Mouse (Mus musculus): Measurements from ENCODE around the gene Frmpd3. TPM values are rescaled to one million over a fixed set of nuclear protein-coding genes. Genes with fewer than 3 reads are reported as not detected.
"Not testable (repeated sequence)": the region's sequence is repeated elsewhere in the genome, so short reads cannot be mapped to it uniquely, and the experiment has no call there.

Gene Frmpd3
- polyA plus RNA-seq (2015; fragmentation: Nextera tagmentation; extraction: Ambion mirVana) = 4.2 and 4.4 TPM in 2 replicates

DNA sequence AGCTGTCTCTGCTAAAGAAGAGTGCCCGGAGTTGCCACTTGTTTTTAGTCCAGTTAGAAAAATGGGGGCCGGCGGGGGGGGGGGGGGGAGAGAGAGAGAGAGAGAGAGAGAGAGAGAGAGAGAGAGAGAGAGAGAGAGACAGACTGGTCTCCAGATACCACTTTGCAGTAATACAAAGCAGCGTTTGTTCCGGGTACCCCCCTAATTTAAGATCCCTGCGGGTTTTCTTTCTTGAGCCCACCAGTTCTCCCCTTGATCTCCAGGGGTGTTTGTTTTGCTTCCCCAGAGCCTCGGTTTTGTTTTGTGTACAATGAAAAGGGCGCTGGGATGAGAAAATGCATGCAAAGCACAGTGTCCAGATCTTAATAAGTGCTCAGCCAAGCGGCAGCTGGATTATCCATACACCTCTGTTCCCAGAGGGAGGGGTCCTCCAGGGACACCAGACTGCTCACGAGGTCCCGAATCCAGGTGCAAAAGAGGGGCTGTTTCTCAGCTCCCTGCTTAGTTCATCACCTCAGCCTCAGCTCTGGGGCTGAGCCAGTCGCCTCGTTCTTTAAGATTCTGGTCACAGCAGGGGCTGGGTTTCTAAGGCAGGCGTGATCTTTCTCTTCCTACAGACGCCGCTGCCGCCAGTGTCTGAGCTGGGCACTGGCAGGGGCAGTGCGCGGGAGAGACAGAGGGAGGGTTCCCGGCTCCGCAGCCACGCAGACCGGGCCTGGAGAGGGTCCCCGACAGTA is at the start of gene Frmpd3:
Gene Frmpd3 (plus strand): TSS at position 608 of the 737 bp plus-strand sequence.
- no peaks in the 10 kb centered on the region for H3K9me3 ChIP-seq (replicated peaks)
- no peaks in the 10 kb centered on the region for H3K36me3 ChIP-seq
- H3K27me3 ChIP-seq (replicated peaks) = peaks cover 37% of the 10 kb centered on the region; the same call in 1 of the 2 replicates
- peak; percentile 88 for ATAC-seq (ENCODE audit: low FRiP score)
- WGBS = 21% methylated on average over 21 of the region's 24 CpGs
- H3K4me2 ChIP-seq = peak within 1 kb of the TSS; percentile 65
- H3K9ac ChIP-seq (replicated peaks) = peak within 1 kb of the TSS; percentile 51
- peak within 1 kb of the TSS; percentile 41 for H3K4me3 ChIP-seq (replicated peaks)
- H3K4me1 ChIP-seq = peaks cover 9% of the 10 kb centered on the region; the same call in 1 of the 2 replicates
- H3K27ac ChIP-seq (replicated peaks) = 0 out of 2 replicates have a peak within 1 kb of the TSS, but pooled peaks have one; percentile 41

- H3K9ac ChIP-seq (replicated peaks) = no peak overlapping the region
- WGBS = 65% methylated on average over 4 of the region's 4 CpGs
- ATAC-seq (ENCODE audit: low FRiP score) = no peak
Measured at GRCm38 (mm10) chrX:140303731-140304130, 38.3 kb upstream of the Frmpd3 start.

DNA sequence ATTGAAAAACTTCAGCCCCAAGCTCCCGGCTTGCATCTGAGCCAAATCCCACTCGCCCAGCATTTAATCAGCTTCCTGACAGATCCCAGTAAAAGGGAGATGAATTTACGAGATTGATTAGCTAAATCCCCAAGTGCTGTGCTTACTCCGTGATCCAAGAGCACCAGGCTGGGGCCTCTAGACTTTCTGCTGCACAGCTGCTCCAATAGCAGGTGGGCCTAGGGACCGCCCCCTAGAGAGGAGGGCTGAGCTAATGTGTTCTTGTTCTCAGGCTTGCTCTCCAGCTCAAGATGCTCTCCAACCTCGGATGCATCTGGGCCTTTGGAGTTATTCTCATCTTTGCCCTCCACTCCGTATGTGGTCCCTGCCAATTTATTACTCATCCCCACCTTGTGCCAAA is 36.4 kb upstream of the Frmpd3 start:
- Histone ChIP-seq H3K27me3 (replicated peaks) (peaks cover 35% of the 10 kb centered on the region), H3K4me2 (no peak overlapping the region), H3K9ac (replicated peaks) (no peak overlapping the region), H3K36me3 (no peaks in the 10 kb centered on the region), H3K4me1 (no peaks in the 10 kb centered on the region), H3K9me3 (replicated peaks) (no peaks in the 10 kb centered on the region), H3K4me3 (replicated peaks) (no peak overlapping the region), H3K27ac (replicated peaks) (no peak overlapping the region)
- 49% methylated on average over 7 of the region's 7 CpGs for WGBS
- peak; percentile 30; the same call in 1 of the 2 replicates for ATAC-seq (ENCODE audit: low FRiP score)

More at GRCm38 (mm10) chrX:140303731-140304130, 38.3 kb upstream of the Frmpd3 start:
- no peaks in the 10 kb centered on the region for H3K9me3 ChIP-seq (replicated peaks)
- H3K4me3 ChIP-seq (replicated peaks) = no peak overlapping the region
- no peak overlapping the region for H3K27ac ChIP-seq (replicated peaks)
- H3K4me1 ChIP-seq = no peaks in the 10 kb centered on the region
- peaks cover 31% of the 10 kb centered on the region for H3K27me3 ChIP-seq (replicated peaks)
- H3K36me3 ChIP-seq = no peaks in the 10 kb centered on the region
- no peak overlapping the region for H3K4me2 ChIP-seq

DNA sequence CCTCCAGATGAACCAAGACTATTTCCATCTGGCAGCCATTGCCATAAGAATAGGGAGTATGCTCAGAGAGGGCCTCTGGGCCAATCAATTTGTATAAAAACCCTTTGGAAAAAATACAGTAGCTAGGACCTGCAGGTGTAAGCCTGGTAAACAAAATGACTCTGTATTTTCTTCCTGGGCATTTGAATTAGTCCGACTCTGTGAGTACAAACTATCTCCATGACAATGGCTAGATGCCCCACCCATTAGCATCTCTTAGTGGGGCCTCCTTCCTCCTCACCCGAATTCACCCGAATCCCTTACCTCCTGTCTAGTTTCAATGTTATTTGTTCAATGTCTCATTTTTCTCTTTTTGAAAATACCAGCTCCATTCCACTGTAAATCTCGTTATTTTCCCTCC is 24.1 kb upstream of the Frmpd3 start:
- Histone ChIP-seq H3K4me2 (no peak overlapping the region), H3K9me3 (replicated peaks) (no peaks in the 10 kb centered on the region), H3K4me3 (replicated peaks) (no peak overlapping the region), H3K36me3 (no peaks in the 10 kb centered on the region), H3K4me1 (no peaks in the 10 kb centered on the region), H3K9ac (replicated peaks) (no peak overlapping the region), H3K27ac (replicated peaks) (no peak overlapping the region), H3K27me3 (replicated peaks) (peaks cover 8% of the 10 kb centered on the region; the same call in 1 of the 2 replicates)
- no peak for ATAC-seq (ENCODE audit: low FRiP score)
- WGBS = 69% methylated on average over 4 of the region's 4 CpGs

DNA sequence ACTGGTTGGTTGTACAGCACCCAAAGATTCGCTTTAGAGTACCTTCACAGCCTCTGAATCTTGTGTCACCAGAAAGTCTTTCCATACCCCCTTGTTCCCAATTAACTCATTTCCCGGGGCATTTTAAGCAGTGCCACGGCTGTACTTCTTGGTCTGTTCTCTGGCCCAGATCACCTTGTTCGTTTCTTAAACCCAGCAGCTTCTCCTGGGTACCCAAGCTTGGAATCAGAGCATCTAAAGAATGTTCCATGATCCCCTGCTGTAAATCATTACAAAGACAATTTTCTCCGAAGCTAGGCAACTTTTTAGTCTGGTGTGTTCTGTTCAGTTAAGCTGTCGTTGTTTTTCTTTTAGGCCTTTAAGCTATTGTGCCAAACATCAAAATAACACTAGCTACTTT is 22.9 kb upstream of the Frmpd3 start:
- Histone ChIP-seq H3K4me2 (no peak overlapping the region), H3K27me3 (replicated peaks) (peaks cover 8% of the 10 kb centered on the region; the same call in 1 of the 2 replicates), H3K4me1 (no peaks in the 10 kb centered on the region), H3K4me3 (replicated peaks) (no peak overlapping the region), H3K27ac (replicated peaks) (no peak overlapping the region), H3K9ac (replicated peaks) (no peak overlapping the region), H3K36me3 (no peaks in the 10 kb centered on the region), H3K9me3 (replicated peaks) (no peaks in the 10 kb centered on the region)
- WGBS = 71% methylated on average over 6 of the region's 6 CpGs
- no peak for ATAC-seq (ENCODE audit: low FRiP score)

GRCm38 (mm10) chrX:140320671-140321070 is 21.4 kb upstream of the Frmpd3 start:
- not testable (repeated sequence) for H3K4me3 ChIP-seq (replicated peaks); ATAC-seq (ENCODE audit: low FRiP score); H3K9me3 ChIP-seq (replicated peaks); H3K4me2 ChIP-seq; H3K36me3 ChIP-seq; H3K27ac ChIP-seq (replicated peaks); H3K9ac ChIP-seq (replicated peaks); H3K27me3 ChIP-seq (replicated peaks); H3K4me1 ChIP-seq
- 93% methylated on average over 1 of the region's 1 CpGs for WGBS

- peak; percentile 68; the same call in 1 of the 2 replicates for ATAC-seq (ENCODE audit: low FRiP score)
- H3K4me2 ChIP-seq = peak overlapping the region; percentile 65
- no peaks in the 10 kb centered on the region for H3K9me3 ChIP-seq (replicated peaks)
- peak overlapping the region; percentile 51 for H3K9ac ChIP-seq (replicated peaks)
- H3K27ac ChIP-seq (replicated peaks) = 0 out of 2 replicates have a peak overlapping the region, but pooled peaks have one; percentile 41
- peaks cover 9% of the 10 kb centered on the region; the same call in 1 of the 2 replicates for H3K4me1 ChIP-seq
- H3K36me3 ChIP-seq = no peaks in the 10 kb centered on the region
- peak overlapping the region; percentile 41 for H3K4me3 ChIP-seq (replicated peaks)
- peaks cover 37% of the 10 kb centered on the region; the same call in 1 of the 2 replicates for H3K27me3 ChIP-seq (replicated peaks)
- whole genome bisulfite sequencing = 25% methylated on average over 21 of the region's 25 CpGs
Measured at GRCm38 (mm10) chrX:140342393-140343163, 515 bp downstream of the Frmpd3 start.

- Histone ChIP-seq H3K27ac (replicated peaks) (no peak overlapping the region), H3K27me3 (replicated peaks) (peaks cover 18% of the 10 kb centered on the region), H3K9ac (replicated peaks) (no peak overlapping the region), H3K4me3 (replicated peaks) (no peak overlapping the region), H3K4me1 (no peaks in the 10 kb centered on the region), H3K4me2 (no peak overlapping the region), H3K9me3 (replicated peaks) (no peaks in the 10 kb centered on the region), H3K36me3 (no peaks in the 10 kb centered on the region)
- 34% methylated on average over 4 of the region's 4 CpGs for WGBS
- no peak for ATAC-seq (ENCODE audit: low FRiP score)
Measured at GRCm38 (mm10) chrX:140375628-140376027, 33.6 kb downstream of the Frmpd3 start.

DNA sequence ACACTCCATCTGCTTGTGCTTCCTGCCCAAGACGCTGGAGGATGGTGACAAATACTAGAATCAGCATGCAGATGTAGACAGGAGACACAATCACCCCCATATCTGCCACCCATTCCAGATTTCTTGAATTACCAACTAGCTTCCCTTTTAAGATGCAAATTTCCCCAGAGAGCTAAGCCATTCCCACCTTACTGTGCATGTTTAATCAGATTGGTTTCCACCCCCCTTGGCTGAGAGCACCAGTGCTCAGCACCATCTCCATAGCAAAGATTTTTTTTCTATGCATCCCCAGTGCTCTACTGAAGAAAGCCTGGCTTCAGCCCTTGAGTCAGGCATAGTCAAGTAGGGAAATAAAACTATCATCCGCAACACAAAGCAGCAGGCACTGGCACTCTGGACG is 57.9 kb downstream of the Frmpd3 start:
- H3K4me2 ChIP-seq = no peak overlapping the region
- H3K27ac ChIP-seq (replicated peaks) = no peak overlapping the region
- 0 out of 2 replicates have a peak, but pooled peaks have one; percentile 50 for ATAC-seq (ENCODE audit: low FRiP score)
- WGBS = 45% methylated on average over 3 of the region's 3 CpGs
- H3K9ac ChIP-seq (replicated peaks) = no peak overlapping the region
- H3K9me3 ChIP-seq (replicated peaks) = no peaks in the 10 kb centered on the region
- H3K27me3 ChIP-seq (replicated peaks) = 0 out of 2 replicates have a peak, but pooled peaks cover 8% of the 10 kb centered on the region
- H3K4me1 ChIP-seq = no peaks in the 10 kb centered on the region
- no peak overlapping the region for H3K4me3 ChIP-seq (replicated peaks)
- H3K36me3 ChIP-seq = no peaks in the 10 kb centered on the region

- H3K9me3 ChIP-seq (replicated peaks) = no peaks in the 10 kb centered on the region
- H3K27me3 ChIP-seq (replicated peaks) = peaks cover 8% of the 10 kb centered on the region; the same call in 1 of the 2 replicates
- no peak overlapping the region for H3K4me2 ChIP-seq
- no peak overlapping the region for H3K4me3 ChIP-seq (replicated peaks)
- no peak overlapping the region for H3K9ac ChIP-seq (replicated peaks)
- H3K36me3 ChIP-seq = no peaks in the 10 kb centered on the region
- WGBS = 53% methylated on average over 4 of the region's 4 CpGs
- H3K27ac ChIP-seq (replicated peaks) = no peak overlapping the region
- no peaks in the 10 kb centered on the region for H3K4me1 ChIP-seq
- ATAC-seq (ENCODE audit: low FRiP score) = no peak
Measured at GRCm38 (mm10) chrX:140402904-140403303, 60.8 kb downstream of the Frmpd3 start.

- no peak overlapping the region for H3K4me3 ChIP-seq (replicated peaks)
- no peak for ATAC-seq (ENCODE audit: low FRiP score)
- H3K27ac ChIP-seq (replicated peaks) = no peak overlapping the region
- H3K36me3 ChIP-seq = no peaks in the 10 kb centered on the region
- no peak overlapping the region for H3K4me2 ChIP-seq
- 46% methylated on average over 3 of the region's 4 CpGs for WGBS
- H3K9ac ChIP-seq (replicated peaks) = no peak overlapping the region
- H3K9me3 ChIP-seq (replicated peaks) = no peaks in the 10 kb centered on the region
- H3K4me1 ChIP-seq = no peaks in the 10 kb centered on the region
- H3K27me3 ChIP-seq (replicated peaks) = no peaks in the 10 kb centered on the region; the same call in 1 of the 2 replicates
Measured at GRCm38 (mm10) chrX:140406079-140406478, 64.0 kb downstream of the Frmpd3 start.
